Mouse (Mus musculus): ENCODE measurements around the gene Dgkb. TPM values are rescaled to one million over a fixed set of nuclear protein-coding genes. Genes with fewer than 3 reads are reported as not detected.
A peak's percentile ranks its signal among the peaks of the same experiment; 100 is the strongest.

The Dgkb gene
- total RNA-seq, 1 experiment from 2014 or later, result 6.0 TPM

GRCm38 (mm10) chr12:38374159-38374558 is 556.6 kb downstream of the Dgkb start:
- no peak for DNase-seq

GRCm38 (mm10) chr12:38385942-38386341 is 568.4 kb downstream of the Dgkb start:
- DNase-seq, result no peak

GRCm38 (mm10) chr12:38386991-38387390 is 569.5 kb downstream of the Dgkb start:
- no peak for DNase-seq

GRCm38 (mm10) chr12:38387654-38388053 is 570.1 kb downstream of the Dgkb start:
- no peak for DNase-seq

GRCm38 (mm10) chr12:38388243-38388642 is 570.7 kb downstream of the Dgkb start:
- DNase-seq, result no peak

GRCm38 (mm10) chr12:38397754-38398312 is 580.3 kb downstream of the Dgkb start:
- no peak for DNase-seq

- DNase-seq, result no peak
Observed at GRCm38 (mm10) chr12:38400089-38400488, 582.6 kb downstream of the Dgkb start.

GRCm38 (mm10) chr12:38435364-38436130 is 618.0 kb downstream of the Dgkb start:
- DNase-seq, result no peak

GRCm38 (mm10) chr12:38436131-38436436 is 618.6 kb downstream of the Dgkb start:
- no peak for DNase-seq

- no peak for DNase-seq
Observed at GRCm38 (mm10) chr12:38450323-38451087, 633.0 kb downstream of the Dgkb start.

- DNase-seq, result no peak
Observed at GRCm38 (mm10) chr12:38451677-38452076, 634.2 kb downstream of the Dgkb start.

- no peak for DNase-seq
Observed at GRCm38 (mm10) chr12:38468191-38468590, 650.7 kb downstream of the Dgkb start.

- DNase-seq, result no peak
Observed at GRCm38 (mm10) chr12:38468605-38469004, 651.1 kb downstream of the Dgkb start.

GRCm38 (mm10) chr12:38497229-38497628 is 679.7 kb downstream of the Dgkb start:
- no peak for DNase-seq

GRCm38 (mm10) chr12:38500931-38501330 is 683.4 kb downstream of the Dgkb start:
- peak; percentile 2 for DNase-seq

- no peak for DNase-seq
Observed at GRCm38 (mm10) chr12:38508195-38508594, 690.7 kb downstream of the Dgkb start.

GRCm38 (mm10) chr12:38545431-38545830 is 727.9 kb downstream of the Dgkb start:
- no peak for DNase-seq

GRCm38 (mm10) chr12:38577141-38577540 is 759.6 kb downstream of the Dgkb start:
- no peak for DNase-seq

GRCm38 (mm10) chr12:38579191-38579817 is 761.8 kb downstream of the Dgkb start:
- DNase-seq, result no peak

- DNase-seq, result no peak
Observed at GRCm38 (mm10) chr12:38586368-38586865, 768.9 kb downstream of the Dgkb start.

GRCm38 (mm10) chr12:38589951-38590350 is 772.4 kb downstream of the Dgkb start:
- no peak for DNase-seq

- no peak for DNase-seq
Observed at GRCm38 (mm10) chr12:38593653-38594052, 776.1 kb downstream of the Dgkb start.

- no peak for DNase-seq
Observed at GRCm38 (mm10) chr12:38594055-38594454, 776.5 kb downstream of the Dgkb start.

Data from adrenal gland, postnatal 25 days (tissue).